Comparison of ENCODE assay signal across 19 mouse cellular contexts in the genomic region with DNA sequence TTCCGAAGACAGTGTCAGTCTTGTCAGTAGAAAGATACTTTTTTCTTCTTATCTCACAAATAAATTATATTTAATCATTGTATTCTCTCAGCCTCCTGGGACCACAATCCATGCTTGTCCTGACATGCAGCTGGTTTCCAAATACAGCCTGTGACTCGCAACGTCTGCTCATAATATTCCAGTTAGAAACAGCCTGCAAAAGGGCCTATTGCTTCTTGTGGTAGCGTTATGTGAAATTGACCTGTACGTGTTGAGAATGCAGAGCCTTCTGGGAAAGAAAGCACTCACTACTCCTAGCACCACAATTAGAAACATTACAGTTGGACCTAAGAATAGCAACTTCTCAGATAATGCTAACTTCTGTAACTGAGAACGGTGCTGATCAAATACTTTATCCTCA. TPM values are rescaled to one million over a fixed set of nuclear protein-coding genes. Genes with fewer than 3 reads are reported as not detected.
DNase-seq lines count a peak whose midpoint lies in the region; ATAC-seq and TF ChIP-seq lines count a peak whose summit lies in the region.
"Had no signal": no experiment of that assay in that cellular context is flagged by ENCODE, and none has a peak within 500 bp of the region (broad histone marks: within the 10 kb centered on the region; RNA-seq: fewer than 3 reads in every experiment).

No protein-coding gene starts in this region.

- intact Hi-C loops in gastrocnemius, adult 2 months (cut with DNase I): no loop called here

- no peak for ATAC-seq in stomach, embryonic 16.5 days (ENCODE audit: insufficient read depth, low FRiP score)
- no peak for ATAC-seq in stomach, postnatal 0 days (ENCODE audit: low FRiP score, low TSS enrichment)
- ATAC-seq in heart, embryonic 15.5 days (replicated peaks; ENCODE audit: insufficient number of reproducible peaks, insufficient read depth, low FRiP score, low read depth): peak; percentile 71
- ATAC-seq in megakaryocyte, adult 5-6 weeks (ENCODE audit: poor library complexity, severe bottlenecking): no peak

- H3K4me2 ChIP-seq in stomach, embryonic 16.5 days (ENCODE audit: low read depth, low read length): no peak overlapping the region
- H3K4me2 ChIP-seq in stomach, postnatal 0 days (replicated peaks; ENCODE audit: low read depth): no peak overlapping the region
- H3K4me2 ChIP-seq in heart, embryonic 15.5 days: peak overlapping the region; percentile 14
- H3K4me2 ChIP-seq: embryonic facial prominence, embryonic 12.5 days; forebrain, embryonic 12.5 days; hindbrain, embryonic 12.5 days; limb, embryonic 12.5 days; midbrain, embryonic 11.5 days had no signal

- no peak for TF ChIP-seq EP300 in stomach, postnatal 0 days (optimal IDR thresholded peaks at IDR 0.05)

- no peak for TF ChIP-seq CTCF in gastrocnemius, adult 2 months (IDR thresholded peaks at IDR 0.05)
- TF ChIP-seq CTCF in stomach, postnatal 0 days (IDR thresholded peaks at IDR 0.05; ENCODE audit: low read depth): no peak

- H3K4me3 ChIP-seq in gastrocnemius, adult 2 months: peak overlapping the region; percentile 74
- no peak overlapping the region for H3K4me3 ChIP-seq in stomach, embryonic 16.5 days (replicated peaks; ENCODE audit: low read length)
- H3K4me3 ChIP-seq in stomach, postnatal 0 days (ENCODE audit: low read depth, low read length): no peak overlapping the region
- peak overlapping the region; percentile 56 for H3K4me3 ChIP-seq in heart, embryonic 15.5 days
- no peak overlapping the region for H3K4me3 ChIP-seq in hindbrain, embryonic 10.5 days
- H3K4me3 ChIP-seq: embryonic facial prominence, embryonic 12.5 days; forebrain, embryonic 12.5 days; hindbrain, embryonic 12.5 days; limb, embryonic 12.5 days had no signal

- H3K27ac ChIP-seq in gastrocnemius, adult 2 months: peak overlapping the region; percentile 92
- H3K27ac ChIP-seq in stomach, embryonic 16.5 days (ENCODE audit: low read length): peak overlapping the region; percentile 8; the same call in 1 of the 2 replicates
- no peak overlapping the region for H3K27ac ChIP-seq in stomach, postnatal 0 days (replicated peaks)
- H3K27ac ChIP-seq in heart, embryonic 15.5 days: peak overlapping the region; percentile 96
- H3K27ac ChIP-seq in hindbrain, embryonic 10.5 days: no peak overlapping the region
- H3K27ac ChIP-seq: embryonic facial prominence, embryonic 12.5 days; forebrain, embryonic 12.5 days; hindbrain, embryonic 12.5 days; limb, embryonic 12.5 days had no signal

- 46% methylated on average over 6 of the region's 6 CpGs for WGBS in stomach, embryonic 16.5 days
- 38% methylated on average over 6 of the region's 6 CpGs for WGBS in stomach, postnatal 0 days
- 18% methylated on average over 6 of the region's 6 CpGs for WGBS in heart, embryonic 15.5 days
- WGBS in hindbrain, embryonic 10.5 days: 90% methylated on average over 6 of the region's 6 CpGs

- no peak for DNase-seq in gastrocnemius, adult 2 months
- no peak for DNase-seq in gastrocnemius, postnatal 25 days
- no peak for DNase-seq in stomach, postnatal 0 days (ENCODE audit: low spot score)
- DNase-seq in thymus, postnatal 10 days (ENCODE audit: low spot score in 2 of 2): no peak
- DNase-seq in hindbrain, embryonic 10.5 days (ENCODE audit: low spot score): no peak
- DNase-seq: adrenal gland, adult 2 months; cerebellum, postnatal 10 days; kidney, adult 11 months; kidney, postnatal 36 days; layer of hippocampus, postnatal 36 days; thymus, postnatal 14 days had no signal

- no peaks in the 10 kb centered on the region for H3K36me3 ChIP-seq in stomach, embryonic 16.5 days (ENCODE audit: control insufficient read depth, insufficient read depth, low read length)
- H3K36me3 ChIP-seq in stomach, postnatal 0 days (ENCODE audit: control insufficient read depth, insufficient read depth, low read length): no peaks in the 10 kb centered on the region
- H3K36me3 ChIP-seq in heart, embryonic 15.5 days: peaks cover 7% of the 10 kb centered on the region
- H3K36me3 ChIP-seq in hindbrain, embryonic 10.5 days: no peaks in the 10 kb centered on the region; the same call in 1 of the 2 replicates
- H3K36me3 ChIP-seq: embryonic facial prominence, embryonic 12.5 days; forebrain, embryonic 12.5 days; limb, embryonic 12.5 days had no signal

- no peaks in the 10 kb centered on the region for H3K9me3 ChIP-seq in stomach, embryonic 16.5 days (replicated peaks; ENCODE audit: control insufficient read depth, low read length)
- no peaks in the 10 kb centered on the region for H3K9me3 ChIP-seq in stomach, postnatal 0 days (ENCODE audit: control insufficient read depth, low read length)
- H3K9me3 ChIP-seq in heart, embryonic 15.5 days (replicated peaks): no peaks in the 10 kb centered on the region
- H3K9me3 ChIP-seq in hindbrain, embryonic 10.5 days: no peaks in the 10 kb centered on the region
- H3K9me3 ChIP-seq: embryonic facial prominence, embryonic 12.5 days; forebrain, embryonic 12.5 days; hindbrain, embryonic 12.5 days; limb, embryonic 12.5 days had no signal

- peaks cover 14% of the 10 kb centered on the region for H3K4me1 ChIP-seq in stomach, embryonic 16.5 days (ENCODE audit: control insufficient read depth, insufficient read depth, low read length)
- H3K4me1 ChIP-seq in stomach, postnatal 0 days (replicated peaks; ENCODE audit: control insufficient read depth, insufficient read depth): no peaks in the 10 kb centered on the region
- H3K4me1 ChIP-seq in heart, embryonic 15.5 days (replicated peaks): peaks cover 20% of the 10 kb centered on the region
- peaks cover 3% of the 10 kb centered on the region; the same call in 1 of the 2 replicates for H3K4me1 ChIP-seq in hindbrain, embryonic 10.5 days (replicated peaks)
- H3K4me1 ChIP-seq: embryonic facial prominence, embryonic 12.5 days; hindbrain, embryonic 12.5 days had no signal

- H3K27me3 ChIP-seq in stomach, embryonic 16.5 days (ENCODE audit: control insufficient read depth, insufficient read depth, low read length): no peaks in the 10 kb centered on the region
- no peaks in the 10 kb centered on the region for H3K27me3 ChIP-seq in stomach, postnatal 0 days (ENCODE audit: control insufficient read depth, insufficient read depth, low read length)
- no peaks in the 10 kb centered on the region for H3K27me3 ChIP-seq in heart, embryonic 15.5 days
- no peaks in the 10 kb centered on the region for H3K27me3 ChIP-seq in hindbrain, embryonic 10.5 days (ENCODE audit: insufficient read depth, poor library complexity, severe bottlenecking)
- H3K27me3 ChIP-seq: embryonic facial prominence, embryonic 12.5 days; forebrain, embryonic 12.5 days; hindbrain, embryonic 12.5 days; limb, embryonic 12.5 days had no signal

- H3K9ac ChIP-seq in stomach, embryonic 16.5 days (ENCODE audit: low read length): peak overlapping the region; percentile 48; the same call in 1 of the 2 replicates
- H3K9ac ChIP-seq in stomach, postnatal 0 days (ENCODE audit: low read length): no peak overlapping the region
- H3K9ac ChIP-seq in heart, embryonic 15.5 days: peak overlapping the region; percentile 61
- H3K9ac ChIP-seq: embryonic facial prominence, embryonic 12.5 days; forebrain, embryonic 12.5 days; hindbrain, embryonic 12.5 days; limb, embryonic 12.5 days had no signal

RNA-seq across cellular contexts. Expression of a gene that starts 52.8 kb away (rescaled TPM):
- 100 to 1,000 TPM; 162 to 209 TPM for total RNA-seq in gastrocnemius, adult 2 months (2021)
- 100 to 1,000 TPM; 152 to 193 TPM for total RNA-seq in gastrocnemius, postnatal 25 days (2021)
- polyA plus RNA-seq in stomach, embryonic 16.5 days (2015; fragmentation: Nextera tagmentation; extraction: Ambion mirVana): 12.4 and 15.7 TPM in 2 replicates
- polyA plus RNA-seq in stomach, postnatal 0 days (2015; fragmentation: Nextera tagmentation; extraction: Ambion mirVana): 6.8 TPM in 2 replicates
- polyA plus RNA-seq in heart, embryonic 15.5 days (2015; fragmentation: Nextera tagmentation; extraction: Ambion mirVana): 75.1 and 84.7 TPM in 2 replicates
- polyA plus RNA-seq in hindbrain, embryonic 10.5 days (2016; fragmentation: Nextera tagmentation; extraction: Ambion mirVana): 9.0 and 9.5 TPM in 2 replicates
- total RNA-seq in megakaryocyte, adult 5-6 weeks (2015): 5.6 and 7.3 TPM in 2 replicates
- 3.5 and 10.9 TPM in 2 replicates for total RNA-seq in megakaryocyte, adult 5-6 weeks (2017)

Comparison
In these comparisons a context has a peak if more than half of its experiments do, and no peak if none do; other contexts are left out.
1. H3K27ac ChIP-seq: peak in gastrocnemius, adult 2 months (single experiment), stomach, embryonic 16.5 days (single experiment) and heart, embryonic 15.5 days (single experiment); none in stomach, postnatal 0 days (single experiment) and hindbrain, embryonic 10.5 days (single experiment).
2. H3K4me3 ChIP-seq: peak in gastrocnemius, adult 2 months (single experiment) and heart, embryonic 15.5 days (single experiment); none in stomach, embryonic 16.5 days (single experiment), stomach, postnatal 0 days (single experiment) and hindbrain, embryonic 10.5 days (single experiment).